Mouse (Mus musculus) CH12.LX (cell line): ENCODE data around the gene Chst11.

Source experiments
- CTCF ChIP-seq, 2 experiments: IDR thresholded peaks in 1 of 2; conservative IDR thresholded peaks in 1 of 2; 2 replicates each; pipeline ENCODE4 v1.5.1; 2011 to 2012; ENCODE audit warnings: low read depth in 2 of 2, low read length in 2 of 2, improper control_type of control experiment in 1 of 2, inconsistent platforms in 1 of 2, mild to moderate bottlenecking in 1 of 2, moderate library complexity in 1 of 2
- E2F4 ChIP-seq: IDR thresholded peaks from 2 replicates; pipeline ENCODE4 v1.6.1; 2011; ENCODE audit warnings: low read depth, low read length, improper control_type of control experiment; ENCODE audit not compliant: insufficient replicate concordance
- ELF1 ChIP-seq: IDR thresholded peaks from 2 replicates; pipeline ENCODE4 v1.6.1; 2014; ENCODE audit warnings: low read depth, mild to moderate bottlenecking, inconsistent platforms, low read length, improper control_type of control experiment
- EP300 ChIP-seq: IDR thresholded peaks from 2 replicates; pipeline ENCODE4 v1.6.1; 2011; ENCODE audit warnings: low read length, improper control_type of control experiment
- HCFC1 ChIP-seq: IDR thresholded peaks from 2 replicates; pipeline ENCODE4 v1.6.1; 2012; ENCODE audit warnings: low read depth, mild to moderate bottlenecking, inconsistent platforms, low read length, improper control_type of control experiment
- MAFK ChIP-seq: IDR thresholded peaks from 2 replicates; pipeline ENCODE4 v1.6.1; 2011; ENCODE audit warnings: low read length, improper control_type of control experiment; ENCODE audit not compliant: insufficient replicate concordance
- MEF2A ChIP-seq: IDR thresholded peaks from 2 replicates; pipeline ENCODE4 v1.6.1; 2014; ENCODE audit warnings: low read depth, mild to moderate bottlenecking, inconsistent platforms, low read length, improper control_type of control experiment, borderline replicate concordance
- MXI1 ChIP-seq: IDR thresholded peaks from 2 replicates; pipeline ENCODE4 v1.6.1; 2011; ENCODE audit warnings: mild to moderate bottlenecking, low read depth, low read length, improper control_type of control experiment
- POLR2A ChIP-seq: IDR thresholded peaks from 2 replicates; pipeline ENCODE4 v1.6.1; 2011; ENCODE audit warnings: low read depth, mild to moderate bottlenecking, improper control_type of control experiment, low read length
- RAD21 ChIP-seq: IDR thresholded peaks from 2 replicates; pipeline ENCODE4 v1.6.1; 2011; ENCODE audit warnings: low read depth, mild to moderate bottlenecking, low read length, improper control_type of control experiment, moderate library complexity
- SMC3 ChIP-seq: IDR thresholded peaks from 2 replicates; pipeline ENCODE4 v1.6.1; 2011; ENCODE audit warnings: low read depth, low read length, improper control_type of control experiment
- USF1 ChIP-seq: IDR thresholded peaks from 2 replicates; pipeline ENCODE4 v1.6.1; 2014; ENCODE audit warnings: low read depth, mild to moderate bottlenecking, inconsistent platforms, low read length, improper control_type of control experiment
- ZKSCAN1 ChIP-seq: IDR thresholded peaks from 2 replicates; pipeline ENCODE4 v1.6.1; 2012; ENCODE audit warnings: low read depth, inconsistent platforms, low read length, improper control_type of control experiment, borderline replicate concordance
- ZNF384 ChIP-seq: IDR thresholded peaks from 2 replicates; pipeline ENCODE4 v1.6.1; 2012; ENCODE audit warnings: low read depth, low read length, improper control_type of control experiment, inconsistent platforms

DNA sequence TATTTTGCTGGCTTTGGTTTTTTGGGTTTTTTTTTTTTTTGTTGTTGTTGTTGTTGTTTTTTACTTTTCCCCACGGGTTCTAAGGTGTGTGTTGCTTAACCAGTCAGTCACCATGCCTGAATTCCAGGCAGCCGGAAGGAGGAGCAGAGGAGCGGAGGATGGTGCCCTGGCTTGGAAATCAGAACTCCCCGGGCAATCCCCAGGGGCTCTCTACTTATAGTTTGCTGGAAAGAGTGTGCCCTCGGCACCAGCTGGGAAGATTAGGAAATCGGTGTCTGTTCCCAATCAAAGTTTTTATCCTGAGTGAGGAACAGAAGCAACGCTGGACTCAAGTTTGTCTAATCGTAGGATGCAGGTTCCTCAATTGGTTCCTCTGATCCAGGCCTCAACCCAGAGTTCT, 143.1 kb downstream of the Chst11 start:
- no peak for TF ChIP-seq POLR2A
- TF ChIP-seq MAFK, result no peak
- TF ChIP-seq EP300, result no peak
- TF ChIP-seq CTCF (conservative IDR thresholded peaks at IDR 0.05 in 1 of 2, IDR thresholded peaks at IDR 0.05 in 1 of 2; ENCODE audit: low read depth in 2 of 2, low read length in 2 of 2), result no peak
- no peak for TF ChIP-seq ZKSCAN1
- TF ChIP-seq ZNF384, result no peak
- TF ChIP-seq MEF2A, result no peak
- TF ChIP-seq USF1, result no peak
- no peak for TF ChIP-seq MXI1
- no peak for TF ChIP-seq ELF1
- TF ChIP-seq RAD21, result no peak
- TF ChIP-seq HCFC1, result no peak
- no peak for TF ChIP-seq E2F4
- no peak for TF ChIP-seq SMC3
